Mouse (Mus musculus) kidney, adult 8-10 months (tissue): ENCODE results near the gene Slc5a6.
A peak's percentile ranks its signal among the peaks of the same experiment; 100 is the strongest.

Source experiments
- DNase-seq, 2 experiments: peaks; one replicate each; pipeline ENCODE4 v3.0.0; 2022

Slc5a6 gene

GRCm38 (mm10) chr5:30999324-30999723 is 49.4 kb downstream of the Slc5a6 start:
- no peak for DNase-seq

- DNase-seq, result peak; percentile 28 to 56
Measured at GRCm38 (mm10) chr5:30998306-30998705, 50.4 kb downstream of the Slc5a6 start.

GRCm38 (mm10) chr5:30994910-30995635 is 53.7 kb downstream of the Slc5a6 start:
- DNase-seq, result no peak

- no peak for DNase-seq
Measured at GRCm38 (mm10) chr5:30994074-30994473, 54.6 kb downstream of the Slc5a6 start.

GRCm38 (mm10) chr5:30992980-30993676 is 55.6 kb downstream of the Slc5a6 start:
- no peak for DNase-seq
